7 mouse cellular contexts compared by ENCODE assay signal in the genomic region with DNA sequence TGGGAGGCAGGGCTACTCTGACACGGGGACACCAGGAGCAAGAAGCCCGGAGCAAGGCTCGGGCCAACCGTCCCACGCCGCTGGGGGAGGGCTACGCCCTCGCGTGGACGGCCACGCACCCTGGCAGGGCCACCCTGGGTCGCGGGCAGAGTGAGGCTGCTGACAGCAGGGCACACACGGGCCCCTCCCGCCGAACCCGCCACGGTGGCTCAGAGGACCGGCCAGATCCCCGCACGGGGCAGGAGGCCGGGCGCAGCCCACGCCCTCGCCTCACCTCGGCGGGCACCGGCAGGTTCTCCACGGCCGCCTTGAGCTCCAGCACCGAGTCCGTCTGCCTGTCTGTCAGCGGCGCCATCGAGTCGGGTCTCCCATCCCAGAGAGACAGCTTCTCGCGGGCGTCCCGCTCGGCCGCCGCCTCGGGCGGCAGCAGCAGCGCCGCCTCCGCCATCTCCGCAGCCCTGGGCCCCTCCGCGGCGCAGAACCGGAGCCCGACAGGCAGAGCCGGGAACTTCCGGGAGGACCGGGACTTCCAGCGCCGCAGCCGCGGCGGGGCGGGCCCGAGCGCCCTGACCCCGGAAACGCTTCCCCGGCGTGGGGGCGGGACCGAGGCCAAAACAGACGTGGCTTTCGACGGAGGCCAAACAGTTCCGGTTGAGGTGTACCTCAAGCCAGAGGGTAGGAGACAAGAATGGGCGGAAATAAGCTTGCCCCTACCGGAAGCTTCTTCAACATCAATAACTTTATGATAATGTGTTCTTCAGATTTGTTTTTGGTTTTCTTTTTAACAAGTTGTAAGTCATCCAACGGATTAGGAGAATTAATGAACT. TPM values are rescaled to one million over a fixed set of nuclear protein-coding genes. Genes with fewer than 3 reads are reported as not detected.
DNase-seq lines count a peak whose midpoint lies in the region; ATAC-seq lines count a peak whose summit lies in the region.

A gene (minus strand): TSS at position 527 of the 827 bp plus-strand sequence.

- under 1% methylated on average over 78 of the region's 78 CpGs for WGBS in embryonic facial prominence, embryonic 12.5 days
- WGBS in limb, embryonic 11.5 days = under 1% methylated on average over 78 of the region's 78 CpGs
- under 1% methylated on average over 77 of the region's 78 CpGs for WGBS in midbrain, embryonic 14.5 days

- peak within 1 kb of the TSS; percentile 94 for H3K9ac ChIP-seq in embryonic facial prominence, embryonic 12.5 days
- peak within 1 kb of the TSS; percentile 77 for H3K9ac ChIP-seq in limb, embryonic 11.5 days (ENCODE audit: low read length)
- peak within 1 kb of the TSS; percentile 92 for H3K9ac ChIP-seq in midbrain, embryonic 14.5 days (replicated peaks; ENCODE audit: low read length)

- H3K36me3 ChIP-seq in embryonic facial prominence, embryonic 12.5 days = no peaks in the 10 kb centered on the region
- no peaks in the 10 kb centered on the region for H3K36me3 ChIP-seq in limb, embryonic 11.5 days (ENCODE audit: control insufficient read depth, insufficient read depth, low read length)
- H3K36me3 ChIP-seq in midbrain, embryonic 14.5 days (ENCODE audit: control insufficient read depth, insufficient read depth, low read length) = no peaks in the 10 kb centered on the region; the same call in 1 of the 2 replicates

- ATAC-seq in embryonic facial prominence, embryonic 12.5 days (ENCODE audit: insufficient number of reproducible peaks, insufficient read depth, low FRiP score, low TSS enrichment) = peak; percentile 97
- peak; percentile 95 for ATAC-seq in limb, embryonic 11.5 days (ENCODE audit: insufficient number of reproducible peaks, low FRiP score, low TSS enrichment, low read depth)
- ATAC-seq in midbrain, embryonic 14.5 days (ENCODE audit: low FRiP score, low TSS enrichment) = peak; percentile 98

- peak within 1 kb of the TSS; percentile 89 for H3K4me2 ChIP-seq in embryonic facial prominence, embryonic 12.5 days (replicated peaks)
- H3K4me2 ChIP-seq in limb, embryonic 11.5 days (ENCODE audit: low read depth, severe bottlenecking) = peak within 1 kb of the TSS; percentile 79
- H3K4me2 ChIP-seq in midbrain, embryonic 14.5 days (ENCODE audit: low read length) = peak within 1 kb of the TSS; percentile 86

- H3K27ac ChIP-seq in embryonic facial prominence, embryonic 12.5 days = peak within 1 kb of the TSS; percentile 78
- H3K27ac ChIP-seq in limb, embryonic 11.5 days (replicated peaks; ENCODE audit: low read depth, low read length) = peak within 1 kb of the TSS; percentile 72
- H3K27ac ChIP-seq in midbrain, embryonic 14.5 days (replicated peaks; ENCODE audit: low read depth, low read length) = peak within 1 kb of the TSS; percentile 85

- peak within 1 kb of the TSS; percentile 91 for H3K4me3 ChIP-seq in embryonic facial prominence, embryonic 12.5 days
- peak within 1 kb of the TSS; percentile 75 for H3K4me3 ChIP-seq in limb, embryonic 11.5 days (ENCODE audit: low read depth, low read length)
- peak within 1 kb of the TSS; percentile 97 for H3K4me3 ChIP-seq in midbrain, embryonic 14.5 days (replicated peaks; ENCODE audit: low read depth, low read length)

- peaks cover 12% of the 10 kb centered on the region for H3K4me1 ChIP-seq in embryonic facial prominence, embryonic 12.5 days
- H3K4me1 ChIP-seq in limb, embryonic 11.5 days (ENCODE audit: control insufficient read depth, insufficient read depth, low read length) = 0 out of 2 replicates have a peak, but pooled peaks cover 3% of the 10 kb centered on the region
- peaks cover 26% of the 10 kb centered on the region for H3K4me1 ChIP-seq in midbrain, embryonic 14.5 days (ENCODE audit: control insufficient read depth, insufficient read depth, low read length)

- H3K27me3 ChIP-seq in embryonic facial prominence, embryonic 12.5 days = 0 out of 2 replicates have a peak, but pooled peaks cover 2% of the 10 kb centered on the region
- no peaks in the 10 kb centered on the region for H3K27me3 ChIP-seq in limb, embryonic 11.5 days (ENCODE audit: control insufficient read depth, insufficient read depth, low read length)
- H3K27me3 ChIP-seq in midbrain, embryonic 14.5 days (ENCODE audit: control insufficient read depth, insufficient read depth, low read length) = no peaks in the 10 kb centered on the region

- peak; percentile 98 for DNase-seq in adrenal gland, postnatal 25 days
- peak; percentile 99 for DNase-seq in heart, adult 11 months
- peak; percentile 98 for DNase-seq in kidney, adult 18-20 months
- DNase-seq in limb, embryonic 11.5 days (ENCODE audit: low spot score) = peak; percentile 95
- peak; percentile 97 for DNase-seq in midbrain, embryonic 14.5 days
- peak; percentile 95 to 98 for DNase-seq in spleen, adult 18-20 months

- H3K9me3 ChIP-seq in embryonic facial prominence, embryonic 12.5 days = no peaks in the 10 kb centered on the region
- H3K9me3 ChIP-seq in limb, embryonic 11.5 days (ENCODE audit: control insufficient read depth, low read length) = no peaks in the 10 kb centered on the region
- H3K9me3 ChIP-seq in midbrain, embryonic 14.5 days (ENCODE audit: control insufficient read depth, low read length) = no peaks in the 10 kb centered on the region

RNA-seq across cellular contexts. Expression of the gene that starts here (rescaled TPM):
- total RNA-seq in adrenal gland, postnatal 25 days (2021) = 24.9 and 29.8 TPM in 2 replicates
- polyA plus RNA-seq in embryonic facial prominence, embryonic 12.5 days (2016; fragmentation: Nextera tagmentation; extraction: Ambion mirVana) = 25.4 and 27.1 TPM in 2 replicates
- 25.0 and 27.9 TPM in 2 replicates for polyA plus RNA-seq in limb, embryonic 11.5 days (2014; fragmentation: Nextera tagmentation; extraction: Ambion mirVana)
- polyA plus RNA-seq in midbrain, embryonic 14.5 days (2014; fragmentation: Nextera tagmentation; extraction: Ambion mirVana) = 19.6 and 25.4 TPM in 2 replicates

Comparison
In these comparisons a context has a peak if more than half of its experiments do, and no peak if none do; other contexts are left out.
1. Peak in every context shown above with its lines: DNase-seq, ATAC-seq, H3K4me3 ChIP-seq and H3K27ac ChIP-seq.